Mouse (Mus musculus) thymus, adult 2 months (tissue): ENCODE data around the gene Sptbn4.

Source experiments
- CTCF ChIP-seq: fragments of 200-500 bp; IDR thresholded peaks from 2 replicates; pipeline ENCODE4 v1.5.1; 2012; ENCODE audit warnings: mild to moderate bottlenecking, control low read depth, low read length, moderate library complexity, borderline replicate concordance; ENCODE audit not compliant: control insufficient read depth, poor library complexity, insufficient read depth; ENCODE audit errors: extremely low read depth
- POLR2A ChIP-seq: fragments of 200-500 bp; IDR thresholded peaks from 2 replicates; pipeline ENCODE4 v1.6.1; 2012; ENCODE audit warnings: mild to moderate bottlenecking, low read length, control low read depth, moderate library complexity; ENCODE audit not compliant: control insufficient read depth, poor library complexity, insufficient read depth; ENCODE audit errors: extremely low read depth

GRCm38 (mm10) chr7:27381009-27381408 is 66.5 kb downstream of the Sptbn4 start:
- no peak for TF ChIP-seq CTCF
- TF ChIP-seq POLR2A = no peak
